Mouse (Mus musculus) macrophage (primary cell): ENCODE results near the gene Adh6b. TPM values are rescaled to one million over a fixed set of nuclear protein-coding genes. Genes with fewer than 3 reads are reported as not detected.
"Not testable (repeated sequence)": the region's sequence is repeated elsewhere in the genome, so short reads cannot be mapped to it uniquely, and the experiment has no call there.

Experiments used
- H3K27ac ChIP-seq: fragments of 350-480 bp; formaldehyde crosslinking; 2 replicates; pipeline ENCODE4 v1.9.0; 2021
- H3K36me3 ChIP-seq: fragments of 350-480 bp; formaldehyde crosslinking; 2 replicates; pipeline ENCODE4 v1.9.0; 2021; ENCODE audit errors: inconsistent target
- H3K4me3 ChIP-seq: fragments of 350-480 bp; formaldehyde crosslinking; 2 replicates; pipeline ENCODE4 v1.9.0; 2021; ENCODE audit errors: inconsistent target
- H3K79me2 ChIP-seq: fragments of 350-480 bp; formaldehyde crosslinking; 2 replicates; pipeline ENCODE4 v1.9.0; 2021; ENCODE audit errors: inconsistent target
- WGBS: methylation state at CpG from one replicate; pipeline ENCODE4 v1.1.7; 2026; ENCODE audit warnings: inconsistent platforms; ENCODE audit not compliant: missing documents; 5-methylcytosine and 5-hydroxymethylcytosine counted together
- polyA plus RNA-seq: library from polyadenylated mRNA; stranded (reverse); fragments of 250-400 nt; gene quantifications from 3 replicates; pipeline ENCODE4 v1.2.4, GENCODE M21; 2018; ENCODE audit warnings: inconsistent platforms

Gene Adh6b
- polyA plus RNA-seq, 1 experiment from 2014 or later = not detected

GRCm38 (mm10) chr3:138334320-138334719 is 7.3 kb upstream of the Adh6b start:
- no peak overlapping the region for H3K4me3 ChIP-seq
- H3K79me2 ChIP-seq = no peaks in the 10 kb centered on the region
- WGBS = 52% methylated on average over 4 of the region's 4 CpGs
- no peaks in the 10 kb centered on the region for H3K36me3 ChIP-seq
- no peak overlapping the region for H3K27ac ChIP-seq

GRCm38 (mm10) chr3:138335566-138335965 is 6.0 kb upstream of the Adh6b start:
- Histone ChIP-seq H3K4me3 (no peak overlapping the region), H3K27ac (no peak overlapping the region), H3K36me3 (no peaks in the 10 kb centered on the region), H3K79me2 (no peaks in the 10 kb centered on the region)
- 82% methylated on average over 1 of the region's 1 CpGs for WGBS

GRCm38 (mm10) chr3:138336104-138336754 is 5.3 kb upstream of the Adh6b start:
- 48% methylated on average over 3 of the region's 3 CpGs for WGBS
- no peak overlapping the region for H3K27ac ChIP-seq

GRCm38 (mm10) chr3:138347041-138347440 is 5.5 kb downstream of the Adh6b start:
- H3K4me3 ChIP-seq = no peak overlapping the region
- no peak overlapping the region for H3K27ac ChIP-seq
- 45% methylated on average over 3 of the region's 3 CpGs for WGBS
- no peaks in the 10 kb centered on the region for H3K36me3 ChIP-seq
- H3K79me2 ChIP-seq = no peaks in the 10 kb centered on the region

More at GRCm38 (mm10) chr3:138336104-138336754, 5.3 kb upstream of the Adh6b start:
- Histone ChIP-seq H3K4me3 (no peak overlapping the region), H3K79me2 (no peaks in the 10 kb centered on the region), H3K36me3 (no peaks in the 10 kb centered on the region)

GRCm38 (mm10) chr3:138352012-138352809 is 10.6 kb downstream of the Adh6b start:
- 92% methylated on average over 11 of the region's 11 CpGs for WGBS

GRCm38 (mm10) chr3:138358856-138359255 is 17.3 kb downstream of the Adh6b start:
- Histone ChIP-seq H3K79me2 (no peaks in the 10 kb centered on the region), H3K36me3 (no peaks in the 10 kb centered on the region), H3K27ac (no peak overlapping the region), H3K4me3 (no peak overlapping the region)
- 95% methylated on average over 6 of the region's 7 CpGs for WGBS

More at GRCm38 (mm10) chr3:138352012-138352809, 10.6 kb downstream of the Adh6b start:
- Histone ChIP-seq H3K36me3 (no peaks in the 10 kb centered on the region), H3K79me2 (no peaks in the 10 kb centered on the region), H3K27ac (no peak overlapping the region), H3K4me3 (no peak overlapping the region)

GRCm38 (mm10) chr3:138360721-138361120 is 19.1 kb downstream of the Adh6b start:
- Histone ChIP-seq H3K36me3 (no peaks in the 10 kb centered on the region), H3K4me3 (no peak overlapping the region), H3K79me2 (no peaks in the 10 kb centered on the region), H3K27ac (no peak overlapping the region)
- 89% methylated on average over 4 of the region's 4 CpGs for WGBS

- Histone ChIP-seq H3K79me2 (no peaks in the 10 kb centered on the region), H3K4me3 (no peak overlapping the region), H3K36me3 (no peaks in the 10 kb centered on the region), H3K27ac (no peak overlapping the region)
- 82% methylated on average over 2 of the region's 2 CpGs for WGBS
These were observed 21.3 kb downstream of the Adh6b start for GRCm38 (mm10) chr3:138362920-138363319.

- no peak overlapping the region for H3K4me3 ChIP-seq
- no peaks in the 10 kb centered on the region for H3K36me3 ChIP-seq
- WGBS = 89% methylated on average over 2 of the region's 2 CpGs
- H3K27ac ChIP-seq = no peak overlapping the region
- H3K79me2 ChIP-seq = no peaks in the 10 kb centered on the region
These were observed 24.6 kb downstream of the Adh6b start for GRCm38 (mm10) chr3:138366181-138366580.

- 78% methylated on average over 1 of the region's 1 CpGs for WGBS
- no peak overlapping the region for H3K4me3 ChIP-seq
These were observed 28.0 kb downstream of the Adh6b start for GRCm38 (mm10) chr3:138369546-138369945.

GRCm38 (mm10) chr3:138370289-138370688 is 28.7 kb downstream of the Adh6b start:
- H3K27ac ChIP-seq, H3K36me3 ChIP-seq: not testable (repeated sequence)
- WGBS = 79% methylated on average over 4 of the region's 4 CpGs

More at GRCm38 (mm10) chr3:138369546-138369945, 28.0 kb downstream of the Adh6b start:
- Histone ChIP-seq H3K79me2 (no peaks in the 10 kb centered on the region), H3K36me3 (no peaks in the 10 kb centered on the region), H3K27ac (no peak overlapping the region)

GRCm38 (mm10) chr3:138373920-138374319 is 32.3 kb downstream of the Adh6b start:
- H3K27ac ChIP-seq = no peak overlapping the region
- 94% methylated on average over 4 of the region's 4 CpGs for WGBS

More at GRCm38 (mm10) chr3:138370289-138370688, 28.7 kb downstream of the Adh6b start:
- H3K79me2 ChIP-seq, H3K4me3 ChIP-seq: not testable (repeated sequence)

GRCm38 (mm10) chr3:138375148-138375547 is 33.6 kb downstream of the Adh6b start:
- Histone ChIP-seq H3K79me2 (no peaks in the 10 kb centered on the region), H3K27ac (no peak overlapping the region), H3K36me3 (no peaks in the 10 kb centered on the region), H3K4me3 (no peak overlapping the region)
- WGBS = 71% methylated on average over 2 of the region's 2 CpGs

More at GRCm38 (mm10) chr3:138373920-138374319, 32.3 kb downstream of the Adh6b start:
- H3K4me3 ChIP-seq = no peak overlapping the region
- H3K36me3 ChIP-seq = no peaks in the 10 kb centered on the region
- no peaks in the 10 kb centered on the region for H3K79me2 ChIP-seq

GRCm38 (mm10) chr3:138381133-138381532 is 39.6 kb downstream of the Adh6b start:
- H3K36me3 ChIP-seq = no peaks in the 10 kb centered on the region
- WGBS = 85% methylated on average over 3 of the region's 3 CpGs

GRCm38 (mm10) chr3:138387155-138387554 is 45.6 kb downstream of the Adh6b start:
- Histone ChIP-seq H3K79me2 (no peaks in the 10 kb centered on the region), H3K27ac (no peak overlapping the region), H3K4me3 (no peak overlapping the region), H3K36me3 (no peaks in the 10 kb centered on the region)
- 98% methylated on average over 6 of the region's 6 CpGs for WGBS

More at GRCm38 (mm10) chr3:138381133-138381532, 39.6 kb downstream of the Adh6b start:
- Histone ChIP-seq H3K4me3 (no peak overlapping the region), H3K27ac (no peak overlapping the region), H3K79me2 (no peaks in the 10 kb centered on the region)
